7 mouse cellular contexts compared by ENCODE assay signal in the genomic region with DNA sequence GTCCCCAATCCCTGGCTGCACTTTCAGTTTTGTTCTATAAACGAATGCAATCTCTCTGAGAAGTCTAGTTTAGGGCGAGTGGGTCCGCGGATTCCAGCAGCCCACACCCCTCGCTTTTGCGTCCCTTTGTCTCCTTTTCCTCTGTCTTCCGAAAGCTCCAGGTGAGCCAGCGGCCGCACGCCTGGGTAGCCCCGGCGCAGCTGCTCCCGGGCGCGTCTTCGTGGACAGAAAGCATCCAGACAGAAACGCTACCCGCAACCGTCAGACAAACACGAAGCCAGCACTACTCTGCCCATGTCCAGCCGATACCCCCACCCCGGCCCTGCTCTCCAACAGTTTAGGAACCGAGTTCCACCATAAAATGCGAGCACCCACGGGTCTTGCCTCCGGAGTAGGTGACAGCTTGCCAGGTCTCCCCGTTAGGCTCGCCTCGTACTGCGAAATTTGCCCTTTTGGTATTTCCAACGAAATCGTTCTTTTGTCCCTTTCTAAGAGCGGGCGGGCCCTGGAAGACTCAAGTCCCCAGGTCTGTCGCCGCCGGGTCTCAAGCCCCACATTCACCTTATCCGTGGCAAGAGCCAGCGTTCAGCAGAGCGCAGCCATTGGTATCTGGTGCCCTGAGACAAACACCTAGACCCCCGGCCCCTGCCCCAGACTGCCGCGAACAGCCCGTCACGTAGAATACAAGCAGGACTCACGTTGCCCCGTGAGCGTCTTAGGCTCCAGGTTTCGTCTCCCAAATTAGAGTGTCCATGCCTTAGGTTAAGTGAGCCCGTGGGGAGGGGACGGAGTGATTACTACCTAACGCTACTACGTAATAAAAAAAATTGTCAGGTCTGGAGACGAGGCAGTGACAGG. TPM values are rescaled to one million over a fixed set of nuclear protein-coding genes. Genes with fewer than 3 reads are reported as not detected.
A peak's percentile ranks its signal among the peaks of the same experiment; 100 is the strongest.
DNase-seq lines count a peak whose midpoint lies in the region; ATAC-seq lines count a peak whose summit lies in the region.

No protein-coding gene starts in this region.

- H3K27me3 ChIP-seq in forebrain, embryonic 14.5 days (replicated peaks; ENCODE audit: control insufficient read depth, insufficient read depth, low read length) = peaks cover 64% of the 10 kb centered on the region
- H3K27me3 ChIP-seq in intestine, embryonic 16.5 days (replicated peaks; ENCODE audit: control insufficient read depth, insufficient read depth, low read length) = peaks cover 83% of the 10 kb centered on the region

- no peak for ATAC-seq in forebrain, embryonic 14.5 days
- no peak for ATAC-seq in intestine, embryonic 16.5 days
- no peak for ATAC-seq in frontal cortex, adult (ENCODE audit: low TSS enrichment)

- peak overlapping the region; percentile 68 for H3K27ac ChIP-seq in forebrain, embryonic 14.5 days (ENCODE audit: low read depth, low read length)
- H3K27ac ChIP-seq in intestine, embryonic 16.5 days (ENCODE audit: low read length) = no peak overlapping the region

- WGBS in forebrain, embryonic 14.5 days = under 1% methylated on average over 54 of the region's 54 CpGs
- under 1% methylated on average over 54 of the region's 54 CpGs for WGBS in intestine, embryonic 16.5 days

- peak; percentile 33 for DNase-seq in urinary bladder, adult 2 months (ENCODE audit: low spot score)
- DNase-seq in urinary bladder, postnatal 14 days (ENCODE audit: low spot score) = no peak
- DNase-seq in forebrain, embryonic 14.5 days (ENCODE audit: low spot score) = peak; percentile 37
- peak; percentile 13 for DNase-seq in lung, postnatal 14 days
- no peak for DNase-seq in thymus, postnatal 10 days (ENCODE audit: low spot score in 2 of 2)

- H3K36me3 ChIP-seq in forebrain, embryonic 14.5 days (ENCODE audit: control insufficient read depth, insufficient read depth, low read length) = no peaks in the 10 kb centered on the region
- H3K36me3 ChIP-seq in intestine, embryonic 16.5 days (ENCODE audit: control insufficient read depth, insufficient read depth, low read length) = no peaks in the 10 kb centered on the region

- peaks cover 7% of the 10 kb centered on the region for H3K4me1 ChIP-seq in forebrain, embryonic 14.5 days (ENCODE audit: control insufficient read depth, insufficient read depth, low read length)
- peaks cover 14% of the 10 kb centered on the region for H3K4me1 ChIP-seq in intestine, embryonic 16.5 days (ENCODE audit: control insufficient read depth, insufficient read depth, low read length)

- peak overlapping the region; percentile 67 for H3K4me2 ChIP-seq in forebrain, embryonic 14.5 days (ENCODE audit: low read length)
- H3K4me2 ChIP-seq in intestine, embryonic 16.5 days (ENCODE audit: low read depth, low read length) = no peak overlapping the region

- peak overlapping the region; percentile 37 for H3K4me3 ChIP-seq in forebrain, embryonic 14.5 days (ENCODE audit: low read depth, low read length)
- H3K4me3 ChIP-seq in intestine, embryonic 16.5 days (ENCODE audit: low read length) = peak overlapping the region; percentile 24

- H3K9me3 ChIP-seq in forebrain, embryonic 14.5 days (replicated peaks; ENCODE audit: control insufficient read depth, low read length) = no peaks in the 10 kb centered on the region
- no peaks in the 10 kb centered on the region for H3K9me3 ChIP-seq in intestine, embryonic 16.5 days (ENCODE audit: control insufficient read depth, low read length)

- peak overlapping the region; percentile 43 for H3K9ac ChIP-seq in forebrain, embryonic 14.5 days (ENCODE audit: low read length)
- H3K9ac ChIP-seq in intestine, embryonic 16.5 days (ENCODE audit: low read depth, low read length) = no peak overlapping the region

RNA-seq across cellular contexts. Expression of a gene that starts 0.9 kb away (rescaled TPM):
- not detected in 2 replicates for polyA plus RNA-seq in urinary bladder, adult 2 months (2012; rRNA removed)
- polyA plus RNA-seq in forebrain, embryonic 14.5 days (2014; fragmentation: Nextera tagmentation; extraction: Ambion mirVana) = 22.6 and 25.1 TPM in 2 replicates
- 0.27 TPM in 1 of 2 replicates, not detected in the other for polyA plus RNA-seq in intestine, embryonic 16.5 days (2015; fragmentation: Nextera tagmentation; extraction: Ambion mirVana)

Comparison
In these comparisons a context has a peak if more than half of its experiments do, and no peak if none do; other contexts are left out.
1. DNase-seq: peak in urinary bladder, adult 2 months (single experiment), forebrain, embryonic 14.5 days (single experiment) and lung, postnatal 14 days (single experiment); none in urinary bladder, postnatal 14 days (single experiment) and thymus, postnatal 10 days (0 of 2).
2. RNA of a gene that starts 0.9 kb away (polyA plus RNA-seq): 22.6 to 25.1 TPM in forebrain, embryonic 14.5 days; not detected in urinary bladder, adult 2 months and 0.27 TPM in intestine, embryonic 16.5 days; every median in the first group is over 10 times any median in the second.